Mouse (Mus musculus): Measurements from ENCODE around the gene Ogfod2.

Gene Ogfod2

DNA sequence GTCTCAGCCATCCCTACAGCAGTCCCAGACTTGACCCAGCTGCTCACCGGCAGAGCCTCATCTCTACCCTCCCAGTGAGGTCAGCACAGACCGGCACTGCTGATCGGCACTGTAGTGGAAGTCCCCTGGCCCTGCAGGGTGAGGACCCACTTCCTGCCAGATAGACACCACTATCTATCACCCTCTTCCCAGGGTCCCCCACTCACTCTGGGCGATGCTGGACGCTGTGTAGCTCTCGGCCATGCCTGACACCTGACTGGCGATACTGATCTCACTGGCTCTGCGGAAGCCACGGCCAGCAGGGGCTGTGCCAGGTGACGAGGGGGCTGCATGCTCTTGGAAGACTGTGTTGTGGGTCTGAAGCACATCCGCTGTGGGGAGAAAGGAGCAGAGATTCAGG lies 13.0 kb downstream of the Ogfod2 start:
- in situ Hi-C loops (cut with MboI; ENCODE audit: unreplicated experiment in 2 of 2) = no loop called here

DNA sequence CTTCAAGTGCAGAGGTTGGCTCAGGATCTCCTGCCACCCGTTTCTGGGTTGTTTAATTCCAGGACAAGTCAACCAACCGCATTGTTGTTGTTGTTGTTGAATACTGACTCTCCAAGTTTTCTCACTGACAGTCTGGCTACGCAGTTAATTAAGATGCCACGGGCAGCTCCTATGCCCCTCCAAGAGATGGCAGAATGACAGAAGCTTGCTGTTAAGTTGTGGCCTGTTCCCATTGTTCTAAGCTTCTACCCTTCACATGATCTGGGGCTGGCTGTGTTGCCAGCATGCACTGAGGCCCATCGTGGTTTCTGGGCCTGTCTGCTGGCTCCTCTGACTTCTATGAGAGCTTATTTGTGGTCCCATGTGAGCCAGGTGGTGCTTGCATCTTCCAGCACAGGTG lies 22.2 kb downstream of the Ogfod2 start:
- in situ Hi-C loops (cut with MboI; ENCODE audit: unreplicated experiment in 2 of 2) = no loop called here

DNA sequence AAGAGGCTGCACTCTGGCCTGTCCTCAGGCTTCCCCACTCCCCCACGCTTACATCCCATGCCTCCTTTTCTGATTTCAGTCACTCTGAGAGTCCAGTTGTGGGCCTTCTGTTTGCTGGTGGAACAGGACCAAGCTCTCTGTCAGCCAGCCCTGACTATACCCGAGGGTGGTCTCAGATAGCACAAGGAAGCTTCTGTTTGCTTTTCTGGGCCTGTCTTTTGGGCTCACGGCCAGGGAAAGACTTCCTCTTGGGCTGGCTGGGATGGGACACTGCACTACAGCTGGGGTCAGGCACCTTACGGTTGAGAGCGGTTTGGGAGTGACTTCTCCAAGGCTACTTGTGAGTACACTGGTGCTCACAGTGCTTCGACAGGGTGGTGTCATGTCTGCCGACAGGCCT lies 26.0 kb downstream of the Ogfod2 start:
- in situ Hi-C loops (cut with MboI; ENCODE audit: unreplicated experiment in 2 of 2) = no loop called here

DNA sequence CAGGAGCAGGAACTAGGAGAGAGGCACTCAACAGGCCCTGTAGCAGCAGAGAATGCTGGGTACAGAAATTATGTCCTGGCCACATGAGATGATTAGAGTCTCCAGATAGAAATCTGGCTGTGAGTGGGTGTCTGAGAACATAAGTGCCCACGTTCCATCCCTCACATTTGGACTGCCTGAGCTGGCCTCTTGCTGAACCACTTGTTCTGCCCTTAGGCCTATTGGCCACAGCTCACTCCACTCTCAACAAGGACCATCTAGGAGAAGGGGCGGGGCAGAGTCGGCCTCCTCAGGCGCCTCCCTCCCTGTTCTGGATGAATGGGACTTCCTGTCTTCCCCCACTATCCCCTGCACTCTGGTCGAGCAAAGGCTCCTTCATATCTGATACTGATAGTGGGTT lies 36.9 kb downstream of the Ogfod2 start:
- in situ Hi-C loops (cut with MboI; ENCODE audit: unreplicated experiment in 2 of 2) = no loop called here

DNA sequence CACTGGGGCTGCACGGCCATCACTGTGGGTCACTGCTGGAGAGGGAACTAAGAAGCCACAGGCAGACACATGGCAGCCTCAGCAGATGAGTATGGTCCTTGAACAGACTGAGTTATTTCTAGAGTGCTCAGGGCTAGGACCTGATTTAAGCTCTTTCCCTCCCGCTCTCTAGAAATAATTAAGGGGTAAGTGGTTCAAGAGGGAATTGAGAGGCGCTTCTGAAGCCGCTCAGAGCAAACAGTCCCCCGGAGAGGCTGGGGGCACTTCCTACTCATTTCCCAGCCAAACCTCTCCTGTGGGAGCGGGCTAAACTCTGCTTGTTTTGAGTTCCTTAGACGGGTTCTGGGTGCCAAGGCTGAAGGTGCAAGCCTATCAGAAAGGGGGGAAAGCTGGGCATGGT lies 38.8 kb downstream of the Ogfod2 start:
- in situ Hi-C loops (cut with MboI; ENCODE audit: unreplicated experiment in 2 of 2) = no loop called here

DNA sequence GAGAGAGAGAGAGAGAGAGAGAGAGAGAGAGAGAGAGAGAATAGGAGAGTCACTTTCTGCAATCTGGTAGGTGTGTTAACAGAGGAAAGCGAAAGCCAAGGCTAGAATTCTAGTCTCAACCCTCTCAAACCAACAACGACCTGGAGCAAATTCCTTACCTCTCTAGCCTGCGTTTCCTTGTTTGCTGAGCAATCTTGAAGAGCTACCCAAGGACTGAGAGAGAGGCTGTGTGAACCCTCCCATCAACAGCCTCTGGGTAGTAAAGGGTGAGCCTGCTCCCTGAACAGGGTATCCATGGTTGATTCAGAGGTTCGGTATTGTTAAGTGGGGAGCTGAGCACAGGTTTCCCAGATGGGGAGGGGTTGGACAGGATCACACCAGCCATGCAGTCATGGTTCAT lies 40.6 kb downstream of the Ogfod2 start:
- in situ Hi-C loops (cut with MboI; ENCODE audit: unreplicated experiment in 2 of 2) = no loop called here

DNA sequence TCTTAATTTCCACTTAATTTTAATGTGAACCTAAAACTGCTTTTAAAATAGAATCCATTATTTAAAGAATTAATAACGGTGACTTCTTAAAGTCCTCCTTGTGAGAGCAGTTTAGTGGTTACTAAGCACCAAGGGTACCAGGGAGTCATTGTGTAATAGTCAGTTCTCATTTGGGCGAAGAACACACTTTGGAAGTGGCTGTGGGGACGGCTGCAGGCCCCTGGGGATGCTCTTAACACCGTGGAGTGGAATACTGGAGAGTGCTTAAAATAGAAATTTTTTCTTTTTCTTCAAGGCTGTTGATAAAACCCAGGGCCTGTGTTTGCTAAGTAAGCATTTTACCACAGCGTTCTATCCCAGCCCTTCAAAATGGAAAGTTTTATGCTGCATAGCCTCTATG lies 43.8 kb downstream of the Ogfod2 start:
- in situ Hi-C loops (cut with MboI; ENCODE audit: unreplicated experiment in 2 of 2) = no loop called here

DNA sequence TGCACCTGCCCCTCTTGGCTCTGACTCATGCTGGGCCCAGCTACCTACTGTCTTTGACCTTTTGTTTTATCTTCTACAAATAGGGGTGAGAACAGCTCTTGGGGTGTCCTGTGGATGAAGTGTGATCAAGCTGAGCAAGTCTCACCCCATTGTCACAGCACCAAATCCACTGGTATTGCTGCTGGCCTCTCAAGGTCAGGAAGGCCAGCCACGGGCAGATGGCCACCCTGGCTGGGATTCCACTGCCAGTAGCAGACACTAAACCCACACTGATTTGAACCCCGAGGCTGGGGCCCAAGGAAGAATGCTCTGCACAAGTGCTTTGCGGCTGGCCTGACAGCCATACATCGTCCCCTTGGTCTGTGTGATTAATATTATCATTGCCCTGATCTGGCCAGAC lies 46.2 kb downstream of the Ogfod2 start:
- in situ Hi-C loops (cut with MboI; ENCODE audit: unreplicated experiment in 2 of 2) = no loop called here

DNA sequence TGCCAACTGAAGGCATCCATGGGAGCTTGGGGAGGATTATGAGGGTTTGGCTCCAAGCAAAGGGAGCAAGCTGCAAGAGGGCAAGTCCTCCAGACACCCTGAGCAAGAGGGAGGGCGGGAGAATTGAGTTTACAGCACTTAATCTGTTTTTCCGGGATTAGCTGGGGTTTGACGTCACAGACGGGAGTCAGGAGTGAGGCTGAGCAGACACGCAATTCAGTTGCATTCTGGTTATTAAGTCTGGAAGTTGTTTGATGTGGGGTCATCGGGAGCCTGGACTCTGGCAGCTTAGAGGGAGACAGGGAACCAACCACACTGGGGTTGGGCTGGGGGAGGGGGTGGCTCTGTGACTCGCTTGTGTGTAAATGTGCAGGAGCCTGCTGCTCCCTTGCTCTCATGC lies 47.4 kb downstream of the Ogfod2 start:
- in situ Hi-C loops (cut with MboI; ENCODE audit: unreplicated experiment in 2 of 2) = no loop called here

DNA sequence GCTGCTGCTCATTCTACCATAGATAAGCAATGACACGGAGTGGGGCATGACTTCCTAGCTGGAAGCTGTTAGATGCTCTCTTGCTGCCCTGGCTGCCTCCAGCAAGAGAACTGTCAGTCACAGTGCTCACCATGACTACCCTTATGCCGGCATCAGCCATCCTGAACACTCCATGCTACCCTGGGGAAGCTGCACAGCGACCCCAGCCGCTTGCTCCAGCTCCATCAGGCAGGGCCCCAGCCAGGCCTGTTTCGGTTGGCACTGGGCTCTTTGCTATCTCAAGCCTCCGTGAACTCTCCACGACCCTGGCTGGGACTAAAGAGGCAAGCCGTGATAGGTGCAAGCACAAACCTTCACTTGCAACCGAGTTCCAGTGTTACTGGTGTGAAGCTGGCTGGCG lies 49.7 kb downstream of the Ogfod2 start:
- in situ Hi-C loops (cut with MboI; ENCODE audit: unreplicated experiment in 2 of 2) = loop anchor here in 1 of 2 experiments (5.0 kb wide), 2 partner anchors 95 to 135 kb away; no protein-coding TSS in a partner anchor

DNA sequence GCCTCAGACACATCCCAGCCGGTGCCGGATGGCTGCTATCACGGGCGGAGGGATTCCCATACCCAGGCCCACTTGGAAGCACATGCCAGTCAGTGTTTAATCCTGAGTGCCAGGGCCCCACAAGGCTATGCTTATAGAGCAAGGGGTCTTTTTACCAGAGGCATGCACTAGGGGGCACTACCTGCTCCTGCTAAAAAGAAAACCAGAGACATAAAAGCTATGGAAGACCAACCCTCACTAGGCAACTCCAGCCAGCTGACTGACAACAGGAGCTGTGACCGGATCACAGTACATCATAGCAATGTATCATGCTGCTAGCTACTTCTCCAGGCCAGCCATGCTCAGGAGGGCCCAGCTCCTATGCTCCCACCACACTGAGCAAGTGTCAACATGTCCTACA lies 50.5 kb downstream of the Ogfod2 start:
- in situ Hi-C loops (cut with MboI; ENCODE audit: unreplicated experiment in 2 of 2) = loop anchor here in 1 of 2 experiments (5.0 kb wide), 2 partner anchors 95 to 135 kb away; no protein-coding TSS in a partner anchor

DNA sequence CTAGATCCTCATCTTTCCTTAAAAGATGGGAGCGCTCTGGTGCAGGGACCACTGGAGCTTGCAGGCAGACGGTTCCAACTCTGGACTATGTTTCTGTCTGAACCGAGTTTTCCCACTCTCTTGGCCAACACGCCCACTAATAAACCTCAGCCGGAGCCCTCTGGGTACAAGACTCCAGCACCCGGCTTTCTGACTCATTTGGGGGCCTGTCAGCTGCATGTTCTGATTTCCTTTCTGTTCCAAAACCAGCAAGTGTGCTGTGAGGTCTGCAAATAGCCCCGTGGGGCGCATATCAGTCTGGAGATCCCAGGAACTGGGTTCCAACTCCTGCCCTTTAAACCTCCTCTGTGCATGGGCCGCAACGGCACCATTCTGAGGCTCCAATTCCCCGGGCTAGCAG lies 51.3 kb downstream of the Ogfod2 start:
- in situ Hi-C loops (cut with MboI; ENCODE audit: unreplicated experiment in 2 of 2) = loop anchor here in 1 of 2 experiments (5.0 kb wide), 2 partner anchors 94 to 134 kb away; no protein-coding TSS in a partner anchor
